Mouse (Mus musculus) brown adipose tissue, adult 24 weeks (tissue): ENCODE results near the gene Shisa9. TPM values are rescaled to one million over a fixed set of nuclear protein-coding genes. Genes with fewer than 3 reads are reported as not detected.

Experiments used
- H3K27ac ChIP-seq: fragments of 200-500 bp; replicated peaks from 2 replicates; pipeline ENCODE4 v1.5.1; 2012; ENCODE audit warnings: low read depth, mild to moderate bottlenecking, low read length
- H3K4me1 ChIP-seq: fragments of 200-500 bp; 2 replicates; pipeline ENCODE4 v1.6.1; 2012; ENCODE audit warnings: low read length, mixed read lengths; ENCODE audit not compliant: control insufficient read depth, insufficient read depth, insufficient read length
- H3K4me3 ChIP-seq: fragments of 200-500 bp; 2 replicates; pipeline ENCODE4 v1.5.1; 2012; ENCODE audit warnings: low read depth, mild to moderate bottlenecking, low read length, moderate library complexity; ENCODE audit not compliant: insufficient read depth
- polyA plus RNA-seq: library from polyadenylated mRNA; stranded (reverse); fragments of >200 nt; gene quantifications from 2 replicates; pipeline ENCODE4 v1.2.4, GENCODE M21; 2012; ENCODE audit not compliant: missing spikeins, insufficient read depth, insufficient read length

The Shisa9 gene
- polyA plus RNA-seq, 1 experiment: 0.24 TPM

DNA sequence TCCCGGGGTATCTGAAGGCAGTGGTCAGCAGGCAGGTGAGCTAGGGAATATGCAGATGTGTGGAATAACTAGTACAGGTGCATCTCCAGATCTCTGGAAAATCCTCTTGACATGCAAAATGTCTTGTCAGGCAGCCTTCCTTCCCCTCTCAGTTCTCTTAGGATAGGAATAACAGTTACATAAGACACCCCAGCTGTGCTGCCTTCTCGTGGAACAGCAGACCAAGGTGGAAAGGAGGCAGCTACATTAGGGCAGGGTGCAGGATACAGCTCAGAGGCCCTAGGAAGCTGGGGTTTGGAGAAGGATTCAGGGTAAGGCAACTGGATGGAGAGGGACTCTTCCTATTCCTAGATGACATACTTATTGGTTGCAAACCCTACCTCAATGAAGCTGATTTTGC is 111.5 kb downstream of the Shisa9 start:
- H3K27ac ChIP-seq: no peak overlapping the region
- H3K4me1 ChIP-seq: no peaks in the 10 kb centered on the region
- H3K4me3 ChIP-seq: no peak overlapping the region

DNA sequence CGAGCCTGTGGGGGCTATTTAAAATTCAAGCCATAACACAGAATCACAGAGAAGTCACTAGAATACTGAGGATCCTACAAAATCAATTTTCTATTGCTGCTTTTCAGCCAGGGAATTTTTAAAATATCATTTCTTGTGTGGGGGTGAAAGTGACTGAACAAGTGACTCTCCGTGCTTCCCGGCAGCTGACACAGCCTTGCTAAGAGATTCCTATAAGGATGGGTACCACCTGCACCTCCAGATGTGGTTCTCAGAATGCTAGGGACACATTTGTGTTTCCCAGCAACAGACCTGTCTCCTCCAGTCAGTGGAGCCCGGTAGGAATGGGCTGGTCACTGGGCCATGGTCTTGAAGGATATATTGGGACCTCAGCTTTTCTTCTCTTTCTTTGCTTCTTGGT is 124.5 kb downstream of the Shisa9 start:
- Histone ChIP-seq H3K4me1 (no peaks in the 10 kb centered on the region), H3K4me3 (no peak overlapping the region), H3K27ac (no peak overlapping the region)

DNA sequence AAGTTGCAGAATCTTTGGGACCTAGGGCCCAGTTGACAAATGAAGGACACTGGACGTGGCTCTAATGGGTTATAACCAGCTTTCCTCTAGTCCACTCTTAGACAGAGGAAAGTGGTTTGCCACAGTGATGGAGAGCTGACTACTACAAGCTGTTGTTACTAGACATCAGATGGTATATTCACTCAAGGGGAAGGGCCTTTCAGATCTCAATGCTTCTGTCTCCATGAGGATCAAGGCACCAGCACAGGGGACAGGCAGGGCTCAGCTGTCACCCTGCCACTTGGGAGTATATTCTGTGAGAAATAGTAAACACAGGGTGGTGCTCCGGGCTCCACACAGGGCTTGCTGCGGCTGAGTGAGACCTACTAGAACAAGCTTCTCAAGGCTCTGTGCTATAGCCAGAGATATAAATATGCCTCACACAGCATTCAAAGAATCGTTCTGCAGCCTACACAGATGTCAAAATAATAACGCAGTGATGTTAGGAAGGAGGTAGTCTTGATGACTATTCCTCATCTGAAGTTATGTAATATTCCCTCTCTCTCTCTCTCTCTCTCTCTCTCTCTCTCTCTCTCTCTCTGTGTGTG is 127.0 kb downstream of the Shisa9 start:
- peaks cover 4% of the 10 kb centered on the region; the same call in 1 of the 2 replicates for H3K4me1 ChIP-seq
- H3K4me3 ChIP-seq: no peak overlapping the region
- no peak overlapping the region for H3K27ac ChIP-seq

DNA sequence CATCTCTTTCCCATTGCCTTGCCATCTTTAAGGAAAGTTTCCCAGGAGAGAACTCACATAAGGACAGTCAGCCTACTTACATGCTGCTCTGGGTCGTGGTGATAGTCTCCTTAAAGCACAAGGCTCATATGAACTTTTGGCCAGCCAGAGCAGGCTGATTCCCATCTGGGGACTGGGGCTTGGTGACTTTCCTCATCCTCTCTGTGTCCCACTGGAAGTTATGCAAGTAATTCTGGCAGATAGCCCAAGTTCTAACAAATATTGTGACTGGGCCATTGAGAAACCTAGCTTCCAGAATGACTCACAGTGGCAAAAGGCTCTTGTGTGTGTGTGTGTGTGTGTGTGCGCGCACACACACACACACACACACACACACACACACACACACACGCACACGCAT is 130.5 kb downstream of the Shisa9 start:
- H3K27ac ChIP-seq: no peak overlapping the region
- no peak overlapping the region for H3K4me3 ChIP-seq
- H3K4me1 ChIP-seq: peaks cover 4% of the 10 kb centered on the region; the same call in 1 of the 2 replicates

- peaks cover 4% of the 10 kb centered on the region; the same call in 1 of the 2 replicates for H3K4me1 ChIP-seq
- no peak overlapping the region for H3K27ac ChIP-seq
- H3K4me3 ChIP-seq: no peak overlapping the region
These were observed 131.3 kb downstream of the Shisa9 start for GRCm38 (mm10) chr16:12115040-12115856.

DNA sequence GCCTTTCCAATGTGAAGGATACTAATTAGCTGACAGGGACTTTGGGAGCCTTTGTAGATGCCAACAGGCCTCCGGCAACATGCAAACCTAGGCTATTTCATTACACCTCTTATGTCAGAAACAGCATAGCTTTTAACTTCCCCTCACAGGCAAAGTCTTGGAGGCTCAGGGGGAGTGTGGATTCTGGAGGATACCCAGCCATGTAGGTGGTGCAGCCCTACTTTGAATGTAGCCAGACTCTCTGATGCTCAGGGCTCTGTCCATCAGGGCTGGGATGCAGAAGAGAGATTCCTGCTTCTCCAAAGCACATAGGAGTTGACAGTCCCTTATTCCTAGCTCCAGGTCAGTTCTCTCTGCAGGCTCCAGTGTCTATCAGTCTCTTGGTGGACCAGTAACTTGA is 133.0 kb downstream of the Shisa9 start:
- Histone ChIP-seq H3K27ac (no peak overlapping the region), H3K4me3 (no peak overlapping the region), H3K4me1 (peaks cover 4% of the 10 kb centered on the region; the same call in 1 of the 2 replicates)

- no peak overlapping the region for H3K4me3 ChIP-seq
- no peaks in the 10 kb centered on the region for H3K4me1 ChIP-seq
These were observed 135.6 kb downstream of the Shisa9 start for GRCm38 (mm10) chr16:12119463-12119862.

GRCm38 (mm10) chr16:12129782-12130181 is 145.9 kb downstream of the Shisa9 start:
- H3K4me3 ChIP-seq: no peak overlapping the region
- no peaks in the 10 kb centered on the region for H3K4me1 ChIP-seq
- H3K27ac ChIP-seq: no peak overlapping the region

More at GRCm38 (mm10) chr16:12119463-12119862, 135.6 kb downstream of the Shisa9 start:
- no peak overlapping the region for H3K27ac ChIP-seq

- no peak overlapping the region for H3K27ac ChIP-seq
- H3K4me3 ChIP-seq: no peak overlapping the region
- H3K4me1 ChIP-seq: no peaks in the 10 kb centered on the region
These were observed 162.8 kb downstream of the Shisa9 start for GRCm38 (mm10) chr16:12146666-12147065.

- Histone ChIP-seq H3K4me1 (no peaks in the 10 kb centered on the region), H3K4me3 (no peak overlapping the region), H3K27ac (no peak overlapping the region)
These were observed 168.1 kb downstream of the Shisa9 start for GRCm38 (mm10) chr16:12151986-12152385.

DNA sequence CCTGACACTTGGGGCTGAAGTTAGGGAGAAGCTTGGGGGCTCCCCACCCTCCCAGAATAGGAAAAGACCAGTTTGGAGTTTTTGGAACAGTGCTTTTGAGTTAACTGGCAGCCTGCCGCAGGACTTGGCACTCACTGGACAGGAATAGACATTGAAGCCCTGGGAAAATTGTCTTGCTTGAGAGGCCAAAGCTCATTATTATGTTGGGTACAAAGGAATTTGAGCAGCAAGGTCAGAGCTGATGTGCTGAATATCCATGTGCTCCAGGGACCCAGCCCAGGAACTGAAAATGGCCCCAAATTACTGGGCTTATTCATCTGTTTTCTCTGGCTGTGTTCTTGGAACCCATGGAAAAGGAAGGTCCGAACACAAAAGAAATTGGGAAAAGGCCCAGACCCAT is 170.6 kb downstream of the Shisa9 start:
- Histone ChIP-seq H3K27ac (no peak overlapping the region), H3K4me3 (no peak overlapping the region), H3K4me1 (no peaks in the 10 kb centered on the region)

DNA sequence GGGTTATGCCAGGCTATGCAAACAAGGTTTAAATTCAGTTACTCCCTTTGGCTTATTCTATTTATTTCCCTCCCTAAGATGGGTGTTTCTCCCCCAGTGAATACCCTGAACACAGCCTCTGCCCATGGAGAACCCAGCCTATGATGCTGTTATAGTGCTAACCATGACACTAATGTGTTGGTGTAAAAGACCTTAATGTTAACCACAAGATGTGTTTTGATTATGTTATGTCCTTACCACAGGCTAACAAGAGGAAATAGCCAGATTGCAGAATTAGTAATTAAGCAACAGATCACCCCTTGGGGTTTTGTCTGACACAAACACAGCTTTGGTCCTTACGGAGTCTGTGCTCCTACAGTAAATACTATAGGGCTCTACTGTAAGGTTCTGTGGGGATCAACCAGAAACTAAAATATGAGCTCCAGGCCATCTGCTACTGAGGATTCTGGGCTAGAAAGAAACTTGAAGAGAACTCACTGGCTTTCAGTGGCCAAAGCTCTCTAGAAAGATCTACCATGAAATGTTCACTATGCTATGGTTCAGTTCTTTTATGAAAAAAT is 189.6 kb downstream of the Shisa9 start:
- no peak overlapping the region for H3K27ac ChIP-seq
- no peaks in the 10 kb centered on the region for H3K4me1 ChIP-seq
- no peak overlapping the region for H3K4me3 ChIP-seq

DNA sequence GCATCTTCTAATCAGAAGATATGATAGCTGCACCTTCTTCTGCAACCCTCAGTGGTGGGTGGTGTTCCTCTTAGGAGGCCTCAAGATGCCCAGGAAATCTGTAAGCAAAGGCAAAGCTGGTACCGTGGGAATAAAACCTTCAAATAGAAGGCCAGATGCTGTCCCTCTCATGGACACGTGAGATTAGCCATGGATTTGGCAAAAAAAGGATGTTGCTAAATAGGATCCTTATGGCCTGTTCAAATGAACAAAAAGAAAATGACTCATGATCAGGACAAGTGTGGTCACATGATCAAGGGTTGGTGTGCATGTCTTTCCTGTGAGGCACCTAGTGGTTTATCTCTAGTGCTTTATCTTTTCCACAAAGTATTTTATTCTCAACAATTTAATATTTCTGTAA is 194.1 kb downstream of the Shisa9 start:
- Histone ChIP-seq H3K4me1 (no peaks in the 10 kb centered on the region), H3K27ac (no peak overlapping the region), H3K4me3 (no peak overlapping the region)

GRCm38 (mm10) chr16:12189739-12190138 is 205.8 kb downstream of the Shisa9 start:
- Histone ChIP-seq H3K27ac (no peak overlapping the region), H3K4me1 (no peaks in the 10 kb centered on the region), H3K4me3 (no peak overlapping the region)

DNA sequence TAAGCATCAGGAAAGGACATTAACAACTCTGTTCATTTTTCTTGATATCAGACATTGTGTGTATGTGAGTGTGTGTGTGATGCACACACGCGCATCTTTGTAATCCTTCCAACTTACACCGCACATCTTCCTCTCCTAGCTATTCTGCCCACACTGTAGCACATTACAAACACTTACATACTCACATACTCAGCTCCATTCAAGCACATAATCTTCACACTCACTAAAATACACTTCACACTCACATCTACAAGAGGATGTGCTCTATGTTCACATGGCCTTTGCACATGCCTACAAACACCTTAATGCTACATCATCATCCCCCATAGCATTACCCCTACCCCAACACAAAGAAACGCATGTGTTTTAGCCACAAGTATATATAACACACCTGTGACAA is 212.9 kb downstream of the Shisa9 start:
- Histone ChIP-seq H3K4me1 (no peaks in the 10 kb centered on the region), H3K27ac (no peak overlapping the region), H3K4me3 (no peak overlapping the region)

DNA sequence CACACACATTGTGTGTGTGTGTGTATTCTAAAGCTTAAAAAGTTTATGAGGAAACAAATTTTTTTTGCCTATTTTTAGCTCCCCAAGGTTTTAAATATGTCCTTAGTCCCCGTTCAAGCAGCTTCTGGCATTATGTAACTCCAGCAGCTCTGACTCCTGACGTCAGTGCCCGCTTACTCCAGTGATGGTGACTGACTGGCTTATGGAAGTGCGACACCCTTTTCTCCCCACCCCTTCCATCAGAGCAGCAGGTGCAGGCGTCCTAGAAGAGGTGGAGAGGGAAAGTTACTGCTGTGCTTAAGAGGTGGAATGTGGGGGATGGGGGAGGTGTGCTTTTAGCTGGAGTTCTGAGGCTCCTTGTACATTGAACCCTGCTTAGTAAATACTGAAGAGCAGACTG is 213.7 kb downstream of the Shisa9 start:
- H3K27ac ChIP-seq: no peak overlapping the region
- no peaks in the 10 kb centered on the region for H3K4me1 ChIP-seq
- no peak overlapping the region for H3K4me3 ChIP-seq
